11 mouse cellular contexts compared by ENCODE assay signal in genomic region chr12:102682085-102682484, GRCm38 (mm10). TPM values are rescaled to one million over a fixed set of nuclear protein-coding genes. Genes with fewer than 3 reads are reported as not detected.
DNase-seq lines count a peak whose midpoint lies in the region; ATAC-seq and TF ChIP-seq lines count a peak whose summit lies in the region.
"Had no signal": no experiment of that assay in that cellular context is flagged by ENCODE, and none has a peak within 500 bp of the region (broad histone marks: within the 10 kb centered on the region; RNA-seq: fewer than 3 reads in every experiment).

No protein-coding gene starts in this region.

- H3K4me1 ChIP-seq in hindbrain, embryonic 10.5 days (replicated peaks), result peaks cover 93% of the 10 kb centered on the region
- peaks cover 35% of the 10 kb centered on the region for H3K4me1 ChIP-seq in hindbrain, postnatal 0 days (ENCODE audit: insufficient read depth, low read length)
- peaks cover 16% of the 10 kb centered on the region; the same call in 1 of the 2 replicates for H3K4me1 ChIP-seq in heart, postnatal 0 days (ENCODE audit: control insufficient read depth, insufficient read depth)

- no peaks in the 10 kb centered on the region for H3K9me3 ChIP-seq in hindbrain, embryonic 10.5 days
- H3K9me3 ChIP-seq in hindbrain, postnatal 0 days (ENCODE audit: low read length), result no peaks in the 10 kb centered on the region
- H3K9me3 ChIP-seq in heart, postnatal 0 days (replicated peaks; ENCODE audit: control insufficient read depth, low read length), result no peaks in the 10 kb centered on the region
- H3K9me3 ChIP-seq: embryonic facial prominence, embryonic 13.5 days; liver, embryonic 12.5 days had no signal

- WGBS in hindbrain, embryonic 10.5 days, result 93% methylated on average over 5 of the region's 5 CpGs
- 79% methylated on average over 5 of the region's 5 CpGs for WGBS in hindbrain, postnatal 0 days
- WGBS in heart, postnatal 0 days, result 32% methylated on average over 5 of the region's 5 CpGs

- TF ChIP-seq CTCF in hindbrain, postnatal 0 days (IDR thresholded peaks at IDR 0.05; ENCODE audit: low read depth), result no peak
- no peak for TF ChIP-seq CTCF in heart, postnatal 0 days (IDR thresholded peaks at IDR 0.05; ENCODE audit: low read depth)

- no peak overlapping the region for H3K4me2 ChIP-seq in hindbrain, postnatal 0 days (ENCODE audit: low read depth, low read length)
- no peak overlapping the region for H3K4me2 ChIP-seq in heart, postnatal 0 days (ENCODE audit: low read depth, low read length)
- H3K4me2 ChIP-seq: embryonic facial prominence, embryonic 13.5 days; liver, embryonic 12.5 days had no signal

- H3K9ac ChIP-seq in hindbrain, postnatal 0 days (replicated peaks; ENCODE audit: low read length), result no peak overlapping the region
- no peak overlapping the region for H3K9ac ChIP-seq in heart, postnatal 0 days (replicated peaks; ENCODE audit: low read depth, low read length)
- H3K9ac ChIP-seq: embryonic facial prominence, embryonic 13.5 days; liver, embryonic 12.5 days had no signal

- H3K4me3 ChIP-seq in hindbrain, embryonic 10.5 days, result no peak overlapping the region
- no peak overlapping the region for H3K4me3 ChIP-seq in hindbrain, postnatal 0 days (ENCODE audit: low read length)
- no peak overlapping the region for H3K4me3 ChIP-seq in heart, postnatal 0 days (ENCODE audit: low read depth, low read length)
- H3K4me3 ChIP-seq: embryonic facial prominence, embryonic 13.5 days; liver, embryonic 12.5 days had no signal

- no peak for ATAC-seq in hindbrain, postnatal 0 days
- ATAC-seq in heart, postnatal 0 days (ENCODE audit: insufficient read depth, low read depth), result peak; percentile 82
- peak; percentile 59; the same call in 1 of the 2 replicates for ATAC-seq in megakaryocyte-erythroid progenitor cell, adult 5-6 weeks (replicated peaks; ENCODE audit: low FRiP score, low TSS enrichment, poor library complexity, severe bottlenecking)
- ATAC-seq in inflammation-experienced regulatory T-cells, adult 6 months, result no peak
- ATAC-seq: CD4-positive, CD25-positive, alpha-beta regulatory T cell, adult 4 months; liver, embryonic 12.5 days had no signal

- no peaks in the 10 kb centered on the region for H3K36me3 ChIP-seq in hindbrain, embryonic 10.5 days
- no peaks in the 10 kb centered on the region for H3K36me3 ChIP-seq in hindbrain, postnatal 0 days (ENCODE audit: insufficient read depth, low read length)
- H3K36me3 ChIP-seq in heart, postnatal 0 days (replicated peaks; ENCODE audit: control insufficient read depth, insufficient read depth, low read length), result no peaks in the 10 kb centered on the region
- H3K36me3 ChIP-seq: embryonic facial prominence, embryonic 13.5 days; liver, embryonic 12.5 days had no signal

- no peak for DNase-seq in hindbrain, embryonic 10.5 days (ENCODE audit: low spot score)
- no peak for DNase-seq in hindbrain, postnatal 0 days (ENCODE audit: low spot score)
- peak; percentile 79 to 82 for DNase-seq in adrenal gland, postnatal 36 days
- DNase-seq in heart, postnatal 0 days (ENCODE audit: low spot score), result peak; percentile 56
- no peak for DNase-seq in right cerebral cortex, postnatal 25 days
- DNase-seq: kidney, adult 18-20 months had no signal

- no peaks in the 10 kb centered on the region for H3K27me3 ChIP-seq in hindbrain, embryonic 10.5 days (ENCODE audit: insufficient read depth, poor library complexity, severe bottlenecking)
- H3K27me3 ChIP-seq in hindbrain, postnatal 0 days (ENCODE audit: insufficient read depth, low read length), result no peaks in the 10 kb centered on the region
- H3K27me3 ChIP-seq in heart, postnatal 0 days (ENCODE audit: control insufficient read depth, insufficient read depth, low read length), result no peaks in the 10 kb centered on the region
- H3K27me3 ChIP-seq: embryonic facial prominence, embryonic 13.5 days; liver, embryonic 12.5 days had no signal

- peak overlapping the region; percentile 62 for H3K27ac ChIP-seq in hindbrain, embryonic 10.5 days
- H3K27ac ChIP-seq in hindbrain, postnatal 0 days, result no peak overlapping the region
- H3K27ac ChIP-seq in heart, postnatal 0 days (ENCODE audit: low read depth), result peak overlapping the region; percentile 17
- H3K27ac ChIP-seq: embryonic facial prominence, embryonic 13.5 days; liver, embryonic 12.5 days had no signal

- TF ChIP-seq EP300 in heart, postnatal 0 days (IDR thresholded peaks at IDR 0.05; ENCODE audit: low read depth), result no peak

RNA-seq across cellular contexts. Expression of gene Itpk1, which starts 22.6 kb away (rescaled TPM):
- 20.5 and 29.2 TPM in 2 replicates for polyA plus RNA-seq in hindbrain, embryonic 10.5 days (2016; fragmentation: Nextera tagmentation; extraction: Ambion mirVana)
- total RNA-seq in hindbrain, postnatal 0 days (2014; rRNA removed), result 69.0 and 73.9 TPM in 2 replicates
- 34.1 and 35.7 TPM in 2 replicates for polyA plus RNA-seq in hindbrain, postnatal 0 days (2015; fragmentation: Nextera tagmentation; extraction: Ambion mirVana)
- 100 to 1,000 TPM in 1 of 2 experiments, 10 to 100 TPM in 1; 45.7 to 114 TPM for total RNA-seq in adrenal gland, postnatal 36 days (2021)
- total RNA-seq in heart, postnatal 0 days (2014; rRNA removed; ENCODE audit: low replicate concordance), result 6.5 and 9.4 TPM in 2 replicates
- polyA plus RNA-seq in heart, postnatal 0 days (2015; fragmentation: Nextera tagmentation; extraction: Ambion mirVana), result 2.6 and 3.1 TPM in 2 replicates
- 7.4 and 12.1 TPM in 2 replicates for total RNA-seq in megakaryocyte-erythroid progenitor cell, adult 5-6 weeks (2014; fragmentation: Nextera tagmentation)
- total RNA-seq in megakaryocyte-erythroid progenitor cell, adult 5-6 weeks (2017), result 4.9 and 6.5 TPM in 2 replicates
- polyA plus RNA-seq in inflammation-experienced regulatory T-cells, adult 6 months (2017; shearing (Covaris generic)), result 10 to 100 TPM; 13.4 to 31.0 (median 14.1) TPM

Comparison
In these comparisons a context has a peak if more than half of its experiments do, and no peak if none do; other contexts are left out.
1. DNase-seq: peak in adrenal gland, postnatal 36 days (2 of 2) and heart, postnatal 0 days (single experiment); none in hindbrain, embryonic 10.5 days (single experiment), hindbrain, postnatal 0 days (single experiment) and right cerebral cortex, postnatal 25 days (single experiment).
2. ATAC-seq: peak in heart, postnatal 0 days (single experiment) and megakaryocyte-erythroid progenitor cell, adult 5-6 weeks (single experiment); none in hindbrain, postnatal 0 days (single experiment) and inflammation-experienced regulatory T-cells, adult 6 months (single experiment).